Comparison of ENCODE assay signal across 8 mouse cellular contexts in genomic region chr10:117434871-117435733, GRCm38 (mm10). TPM values are rescaled to one million over a fixed set of nuclear protein-coding genes. Genes with fewer than 3 reads are reported as not detected.
A peak's percentile ranks its signal among the peaks of the same experiment; 100 is the strongest.
DNase-seq lines count a peak whose midpoint lies in the region; ATAC-seq and TF ChIP-seq lines count a peak whose summit lies in the region.

No protein-coding gene starts in this region.

- no peak for DNase-seq in ES-E14 (ENCODE audit: low read depth, low spot score)
- DNase-seq in cerebellum, adult 18-20 months: peak; percentile 90
- DNase-seq in heart, postnatal 36 days: peak; percentile 86 to 94
- DNase-seq in layer of hippocampus, adult 18-20 months (ENCODE audit: low spot score in 2 of 2): peak; percentile 76 to 91
- DNase-seq in lung, adult 2 months: peak; percentile 88
- peak; percentile 96 for DNase-seq in testis, postnatal 10 days (ENCODE audit: low spot score)

- peak; percentile 84 for ATAC-seq in forebrain, embryonic 16.5 days
- peak; percentile 88 for ATAC-seq in neural tube, embryonic 15.5 days (ENCODE audit: low FRiP score)

- TF ChIP-seq CTCF in lung, adult 2 months (IDR thresholded peaks at IDR 0.05; ENCODE audit: insufficient read depth, low read length): peak; percentile 98

- H3K36me3 ChIP-seq in ES-E14 (ENCODE audit: control insufficient read depth, insufficient read depth, low read length, poor library complexity, severe bottlenecking): no peaks in the 10 kb centered on the region
- no peaks in the 10 kb centered on the region for H3K36me3 ChIP-seq in forebrain, embryonic 16.5 days (ENCODE audit: control insufficient read depth, insufficient read depth)
- H3K36me3 ChIP-seq in neural tube, embryonic 15.5 days: no peaks in the 10 kb centered on the region

- no peak for TF ChIP-seq POLR2A in lung, adult 2 months (IDR thresholded peaks at IDR 0.05; ENCODE audit: borderline replicate concordance, extremely low read depth, low read depth, low read length)

- no peak overlapping the region for H3K4me3 ChIP-seq in ES-E14 (ENCODE audit: insufficient read depth in 1 of 2, low read depth in 1 of 2, low read length in 2 of 2, poor library complexity in 1 of 2, severe bottlenecking in 1 of 2)
- H3K4me3 ChIP-seq in forebrain, embryonic 16.5 days (replicated peaks; ENCODE audit: low read length): peak overlapping the region; percentile 39
- H3K4me3 ChIP-seq in lung, adult 2 months (replicated peaks; ENCODE audit: extremely low read depth, low read depth, low read length): peak overlapping the region; percentile 40
- H3K4me3 ChIP-seq in neural tube, embryonic 15.5 days (replicated peaks): peak overlapping the region; percentile 30

- peak overlapping the region; percentile 68 for H3K4me2 ChIP-seq in forebrain, embryonic 16.5 days (ENCODE audit: low read length)
- peak overlapping the region; percentile 63 for H3K4me2 ChIP-seq in neural tube, embryonic 15.5 days

- in situ Hi-C loops in ES-E14 (cut with MboI; ENCODE audit: low sequenced_read_pairs in 2 of 2, unreplicated experiment in 2 of 2): no loop called here

- no peak overlapping the region; the same call in 1 of the 2 replicates for H3K9ac ChIP-seq in ES-E14 (ENCODE audit: insufficient read depth, low read depth, low read length, poor library complexity, severe bottlenecking)
- H3K9ac ChIP-seq in forebrain, embryonic 16.5 days (replicated peaks; ENCODE audit: low read depth, low read length): peak overlapping the region; percentile 48
- H3K9ac ChIP-seq in neural tube, embryonic 15.5 days (replicated peaks): peak overlapping the region; percentile 33; the same call in 1 of the 2 replicates

- 24% methylated on average over 33 of the region's 33 CpGs for WGBS in forebrain, embryonic 16.5 days
- 6% methylated on average over 33 of the region's 33 CpGs for WGBS in lung, adult 2 months
- WGBS in neural tube, embryonic 15.5 days: 21% methylated on average over 33 of the region's 33 CpGs

- no peak overlapping the region for H3K27ac ChIP-seq in ES-E14 (ENCODE audit: insufficient read depth, low read depth, low read length, poor library complexity, severe bottlenecking)
- H3K27ac ChIP-seq in forebrain, embryonic 16.5 days (ENCODE audit: low read length): no peak overlapping the region
- H3K27ac ChIP-seq in neural tube, embryonic 15.5 days (replicated peaks): no peak overlapping the region

- no peaks in the 10 kb centered on the region for H3K9me3 ChIP-seq in ES-E14 (ENCODE audit: control insufficient read depth, insufficient read depth, low read depth, low read length)
- no peaks in the 10 kb centered on the region for H3K9me3 ChIP-seq in forebrain, embryonic 16.5 days (ENCODE audit: control insufficient read depth, low read length)
- H3K9me3 ChIP-seq in neural tube, embryonic 15.5 days (replicated peaks): no peaks in the 10 kb centered on the region

- no peaks in the 10 kb centered on the region for H3K27me3 ChIP-seq in forebrain, embryonic 16.5 days (replicated peaks; ENCODE audit: control insufficient read depth, insufficient read depth, low read length)
- H3K27me3 ChIP-seq in neural tube, embryonic 15.5 days (replicated peaks): peaks cover 3% of the 10 kb centered on the region; the same call in 1 of the 2 replicates

- intact Hi-C loops in heart, postnatal 36 days (cut with DNase I): loop anchor here (1.0 to 10.0 kb wide), 4 partner anchors 71 to 210 kb away; partner anchors contain the start of gene Yeats4

- H3K4me1 ChIP-seq in ES-E14 (ENCODE audit: control insufficient read depth in 2 of 2, insufficient read depth in 2 of 2, low read length in 2 of 2, poor library complexity in 1 of 2): peaks cover 2 to 12% of the 10 kb centered on the region in 2 experiments; a peak in 3 of 4 replicates
- H3K4me1 ChIP-seq in forebrain, embryonic 16.5 days (replicated peaks; ENCODE audit: control insufficient read depth, insufficient read depth, low read length): peaks cover 11% of the 10 kb centered on the region; the same call in 1 of the 2 replicates
- no peaks in the 10 kb centered on the region for H3K4me1 ChIP-seq in lung, adult 2 months (ENCODE audit: control insufficient read depth, insufficient read depth, low read length)
- peaks cover 14% of the 10 kb centered on the region for H3K4me1 ChIP-seq in neural tube, embryonic 15.5 days

TF ChIP-seq in ES-E14, 5 proteins besides CTCF, POLR2A, EP300 and RAD21:
- TF ChIP-seq CHD2 (IDR thresholded peaks at IDR 0.05; ENCODE audit: low read depth, low read length) (0 out of 2 replicates have a peak, but pooled peaks have one; percentile 33), ZC3H11A (IDR thresholded peaks at IDR 0.05; ENCODE audit: borderline replicate concordance, low read depth, low read length) (peak; percentile 78; the same call in 1 of the 2 replicates), MAFK (IDR thresholded peaks at IDR 0.05; ENCODE audit: insufficient read depth, low read depth, low read length) (no peak)

RNA-seq across cellular contexts. Expression of gene Cpsf6, which starts 55.3 kb away (rescaled TPM):
- 116 and 129 TPM in 2 replicates for total RNA-seq in ES-E14 (2012; rRNA removed)
- 203 and 225 TPM in 2 replicates for polyA plus RNA-seq in forebrain, embryonic 16.5 days (2015; fragmentation: Nextera tagmentation; extraction: Ambion mirVana)
- total RNA-seq in heart, postnatal 36 days (2021): 10 to 100 TPM; 30.0 to 33.7 TPM
- 100 to 1,000 TPM; 114 to 124 TPM for total RNA-seq in layer of hippocampus, adult 18-20 months (2021)
- 51.7 and 57.9 TPM in 2 replicates for polyA plus RNA-seq in lung, adult 2 months (2012; rRNA removed)
- polyA plus RNA-seq in neural tube, embryonic 15.5 days (2015; fragmentation: Nextera tagmentation; extraction: Ambion mirVana): 126 and 133 TPM in 2 replicates

Comparison
In these comparisons a context has a peak if more than half of its experiments do, and no peak if none do; other contexts are left out.
1. H3K4me3 ChIP-seq: peak in forebrain, embryonic 16.5 days (single experiment), lung, adult 2 months (single experiment) and neural tube, embryonic 15.5 days (single experiment); none in ES-E14 (0 of 2).